Mouse (Mus musculus) small intestine, adult 2 months (tissue): ENCODE results near the gene Grb2.

Experiments
- CTCF ChIP-seq: fragments of 200-500 bp; IDR thresholded peaks from 2 replicates; pipeline ENCODE4 v1.5.1; 2012; ENCODE audit warnings: low read depth, mild to moderate bottlenecking, control low read depth, inconsistent platforms, low read length, moderate library complexity, mixed read lengths; ENCODE audit not compliant: insufficient replicate concordance, insufficient read length; ENCODE audit errors: extremely low read depth
- POLR2A ChIP-seq: fragments of 200-500 bp; IDR thresholded peaks from 2 replicates; pipeline ENCODE4 v1.6.1; 2012; ENCODE audit warnings: low read depth, mild to moderate bottlenecking, control low read depth, inconsistent platforms, low read length, moderate library complexity

- no peak for TF ChIP-seq POLR2A
- TF ChIP-seq CTCF: no peak
Measured at GRCm38 (mm10) chr11:115705561-115705960, 2.8 kb downstream of the Grb2 start.
